Mouse (Mus musculus) thymus, adult 2 months (tissue): ENCODE measurements around the gene Aaas.

Experiments
- CTCF ChIP-seq: fragments of 200-500 bp; IDR thresholded peaks from 2 replicates; pipeline ENCODE4 v1.5.1; 2012; ENCODE audit warnings: mild to moderate bottlenecking, control low read depth, low read length, moderate library complexity, borderline replicate concordance; ENCODE audit not compliant: control insufficient read depth, poor library complexity, insufficient read depth; ENCODE audit errors: extremely low read depth
- POLR2A ChIP-seq: fragments of 200-500 bp; IDR thresholded peaks from 2 replicates; pipeline ENCODE4 v1.6.1; 2012; ENCODE audit warnings: mild to moderate bottlenecking, low read length, control low read depth, moderate library complexity; ENCODE audit not compliant: control insufficient read depth, poor library complexity, insufficient read depth; ENCODE audit errors: extremely low read depth

DNA sequence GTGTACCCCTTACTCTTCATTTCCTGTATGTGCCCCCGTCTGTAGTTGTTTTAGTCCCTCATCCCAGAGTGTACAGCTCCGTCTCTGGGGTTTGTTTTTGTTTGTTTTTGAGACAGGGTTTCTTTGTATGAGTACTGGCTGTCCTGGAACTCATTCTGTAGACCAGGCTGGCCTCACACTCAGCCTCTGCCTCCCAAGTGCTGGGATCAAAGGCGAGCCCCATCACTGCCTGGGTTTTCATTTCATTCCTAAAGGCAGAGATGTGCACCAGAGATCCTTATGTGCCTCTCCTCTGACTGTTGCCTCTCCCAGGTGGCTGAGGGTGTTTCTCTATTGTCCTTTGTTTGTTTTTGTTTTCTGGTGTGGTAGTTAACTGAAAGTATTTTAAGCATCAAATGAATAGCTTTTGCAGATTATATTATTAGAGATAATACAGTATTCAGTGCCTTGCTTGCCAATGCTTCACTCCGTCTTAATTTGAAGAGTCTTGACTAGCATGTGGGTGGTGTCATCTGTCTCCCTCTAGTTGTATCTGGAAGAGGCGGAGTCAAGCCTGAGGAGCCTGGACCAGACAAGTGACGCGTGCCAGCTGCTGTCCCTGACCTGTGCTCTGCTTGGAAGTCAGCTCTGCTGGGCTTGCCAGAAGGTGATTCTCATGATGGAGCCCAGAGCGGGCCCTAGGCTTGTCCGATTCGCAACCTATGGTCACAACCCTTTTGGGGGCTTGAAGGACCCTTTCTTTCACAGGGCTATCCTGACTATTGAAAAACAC lies 40.3 kb downstream of the Aaas start:
- TF ChIP-seq POLR2A (no peak), CTCF (no peak)
